Mouse (Mus musculus) neural tube, embryonic 14.5 days (tissue): Measurements from ENCODE around the gene Pitpnm2. TPM values are rescaled to one million over a fixed set of nuclear protein-coding genes. Genes with fewer than 3 reads are reported as not detected.

Experiments
- ATAC-seq: fragments of 200-750 bp; cut with Nextera tagmentation; 2 replicates; pipeline ENCODE4 v1.8.0; 2017; ENCODE audit warnings: low read depth, mild to moderate bottlenecking, moderate TSS enrichment, moderate library complexity
- H3K27ac ChIP-seq: fragments of 300-500 bp; sonication (generic); 2 replicates; pipeline ENCODE4 v1.5.1; 2014; ENCODE audit warnings: low read depth, mild to moderate bottlenecking, control low read depth, low read length, moderate library complexity, mixed read lengths
- H3K27me3 ChIP-seq: fragments of 300-500 bp; sonication (generic); 2 replicates; pipeline ENCODE4 v1.6.1; 2014; ENCODE audit warnings: low read length; ENCODE audit not compliant: control insufficient read depth, insufficient read depth
- H3K36me3 ChIP-seq: fragments of 300-500 bp; sonication (generic); 2 replicates; pipeline ENCODE4 v1.6.1; 2014; ENCODE audit warnings: low read length, mixed read lengths; ENCODE audit not compliant: control insufficient read depth, insufficient read depth
- H3K4me1 ChIP-seq: fragments of 300-500 bp; sonication (generic); 2 replicates; pipeline ENCODE4 v1.6.1; 2014; ENCODE audit warnings: low read length; ENCODE audit not compliant: control insufficient read depth, insufficient read depth
- H3K4me2 ChIP-seq: fragments of 300-500 bp; sonication (generic); 2 replicates; pipeline ENCODE4 v1.6.1; 2014; ENCODE audit warnings: mild to moderate bottlenecking, low read depth, low read length, control low read depth
- H3K4me3 ChIP-seq: fragments of 300-500 bp; sonication (generic); 2 replicates; pipeline ENCODE4 v1.5.1; 2014; ENCODE audit warnings: low read depth, low read length, control low read depth, mixed read lengths
- H3K9ac ChIP-seq: fragments of 300-500 bp; sonication (generic); replicated peaks from 2 replicates; pipeline ENCODE4 v1.6.1; 2014; ENCODE audit warnings: low read depth, mild to moderate bottlenecking, control low read depth, low read length, mixed read lengths
- H3K9me3 ChIP-seq: fragments of 300-500 bp; sonication (generic); 2 replicates; pipeline ENCODE4 v1.6.1; 2016; ENCODE audit warnings: low read length; ENCODE audit not compliant: control insufficient read depth
- WGBS: fragments of 180-500 bp; shearing (Covaris S2); extraction: QIAGEN DNeasy Blood & Tissue Kit; methylation state at CpG from one replicate; pipeline ENCODE4 v1.1.7; 2014; 5-methylcytosine and 5-hydroxymethylcytosine counted together
- polyA plus RNA-seq: library from polyadenylated mRNA; unstranded; fragments of >200 nt; fragmentation: Nextera tagmentation; extraction: Ambion mirVana; gene quantifications from 2 replicates; pipeline ENCODE4 v1.2.1, GENCODE M21; 2014

Gene Pitpnm2
- polyA plus RNA-seq, 1 experiment from 2014 or later, result 14.3 TPM

DNA sequence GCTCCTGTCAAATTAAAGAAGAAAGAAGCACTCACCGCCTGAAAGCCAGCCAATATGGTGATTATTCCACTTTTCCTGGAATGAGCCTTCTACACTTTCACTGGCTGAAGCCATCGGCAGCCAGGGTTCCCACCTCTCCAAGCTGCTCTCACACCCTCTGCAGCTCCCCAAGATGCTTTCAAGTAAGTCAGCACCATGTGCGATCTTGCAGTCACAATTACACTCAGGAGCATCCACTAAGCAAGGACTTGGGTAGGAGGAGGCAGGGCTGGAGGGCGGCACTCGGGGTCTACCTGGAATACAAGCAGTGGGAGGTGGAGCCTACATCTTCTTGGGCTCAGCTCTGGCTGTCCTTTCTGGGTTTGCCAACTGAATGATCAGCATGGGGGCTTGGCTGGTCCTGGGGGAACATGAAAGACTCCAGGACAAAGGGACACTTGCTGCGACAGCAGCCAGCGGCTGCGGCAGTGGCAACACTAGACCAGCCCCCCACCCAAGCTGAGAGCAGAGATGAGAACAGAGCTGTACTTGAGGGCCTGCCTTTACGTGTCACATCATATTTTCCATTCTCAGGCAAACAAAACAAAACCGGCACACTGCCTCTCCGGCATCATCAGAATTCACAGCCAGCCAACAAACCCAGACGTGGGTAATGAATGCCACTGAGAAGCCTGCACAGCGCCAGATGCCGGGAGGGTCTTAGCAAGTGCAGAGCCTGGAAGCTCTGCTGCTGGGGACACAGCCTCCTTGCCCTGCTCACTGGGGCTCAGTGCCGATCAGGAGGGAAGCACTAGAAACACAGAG is 64.5 kb downstream of the Pitpnm2 start:
- peak; percentile 42; the same call in 1 of the 2 replicates for ATAC-seq
- H3K9ac ChIP-seq, result peak overlapping the region; percentile 41; the same call in 1 of the 2 replicates
- 7% methylated on average over 15 of the region's 15 CpGs for WGBS
- peak overlapping the region; percentile 66 for H3K27ac ChIP-seq
- H3K27me3 ChIP-seq, result no peaks in the 10 kb centered on the region
- peak overlapping the region; percentile 56 for H3K4me2 ChIP-seq
- H3K4me3 ChIP-seq, result peak overlapping the region; percentile 28
- H3K4me1 ChIP-seq, result peaks cover 48% of the 10 kb centered on the region
- no peaks in the 10 kb centered on the region for H3K9me3 ChIP-seq
- no peaks in the 10 kb centered on the region for H3K36me3 ChIP-seq

DNA sequence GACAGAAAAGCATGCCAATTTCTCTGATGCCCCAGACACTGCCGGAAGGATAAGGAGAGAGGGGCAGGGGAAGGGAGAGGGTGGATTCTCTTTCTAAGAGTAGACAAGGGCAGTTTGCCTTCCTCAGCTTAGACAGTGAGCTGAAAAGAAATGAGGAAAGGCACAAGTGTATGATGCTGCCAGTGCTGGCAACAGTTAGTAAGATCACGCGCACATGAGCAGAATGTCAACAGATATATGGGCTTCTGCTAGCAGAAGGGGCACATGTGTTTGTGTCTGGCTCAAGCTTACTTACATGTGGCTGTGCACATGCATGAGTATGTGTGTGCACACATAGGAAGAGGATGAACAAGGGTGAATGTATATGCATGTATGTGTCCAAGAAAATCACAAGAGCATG is 65.4 kb downstream of the Pitpnm2 start:
- WGBS, result 55% methylated on average over 3 of the region's 3 CpGs
- peak overlapping the region; percentile 26; the same call in 1 of the 2 replicates for H3K9ac ChIP-seq
- peaks cover 48% of the 10 kb centered on the region for H3K4me1 ChIP-seq
- ATAC-seq, result no peak
- H3K27me3 ChIP-seq, result no peaks in the 10 kb centered on the region
- no peaks in the 10 kb centered on the region for H3K9me3 ChIP-seq
- peak overlapping the region; percentile 66; the same call in 1 of the 2 replicates for H3K27ac ChIP-seq
- no peaks in the 10 kb centered on the region for H3K36me3 ChIP-seq
- H3K4me2 ChIP-seq, result peak overlapping the region; percentile 56
- peak overlapping the region; percentile 28 for H3K4me3 ChIP-seq

- WGBS, result 84% methylated on average over 7 of the region's 7 CpGs
Observed at GRCm38 (mm10) chr5:124182642-124183041, 66.9 kb downstream of the Pitpnm2 start.

GRCm38 (mm10) chr5:124182097-124182496 is 67.5 kb downstream of the Pitpnm2 start:
- H3K4me3 ChIP-seq, result no peak overlapping the region
- H3K4me2 ChIP-seq, result no peak overlapping the region; the same call in 1 of the 2 replicates
- no peak overlapping the region for H3K27ac ChIP-seq
- H3K36me3 ChIP-seq, result no peaks in the 10 kb centered on the region
- ATAC-seq, result no peak
- H3K4me1 ChIP-seq, result peaks cover 36% of the 10 kb centered on the region
- no peaks in the 10 kb centered on the region for H3K9me3 ChIP-seq
- 91% methylated on average over 5 of the region's 5 CpGs for WGBS
- H3K9ac ChIP-seq, result no peak overlapping the region
- no peaks in the 10 kb centered on the region for H3K27me3 ChIP-seq

More at GRCm38 (mm10) chr5:124182642-124183041, 66.9 kb downstream of the Pitpnm2 start:
- Histone ChIP-seq H3K36me3 (no peaks in the 10 kb centered on the region), H3K4me1 (peaks cover 42% of the 10 kb centered on the region), H3K4me3 (no peak overlapping the region), H3K27ac (no peak overlapping the region), H3K9ac (no peak overlapping the region), H3K9me3 (no peaks in the 10 kb centered on the region), H3K27me3 (no peaks in the 10 kb centered on the region), H3K4me2 (no peak overlapping the region)
- no peak for ATAC-seq

GRCm38 (mm10) chr5:124180500-124181167 is 68.9 kb downstream of the Pitpnm2 start:
- H3K9ac ChIP-seq, result no peak overlapping the region
- peaks cover 23% of the 10 kb centered on the region for H3K4me1 ChIP-seq
- no peaks in the 10 kb centered on the region for H3K27me3 ChIP-seq
- H3K27ac ChIP-seq, result no peak overlapping the region
- 76% methylated on average over 12 of the region's 12 CpGs for WGBS
- no peak overlapping the region for H3K4me2 ChIP-seq
- no peaks in the 10 kb centered on the region for H3K9me3 ChIP-seq
- H3K4me3 ChIP-seq, result no peak overlapping the region
- H3K36me3 ChIP-seq, result no peaks in the 10 kb centered on the region
- no peak for ATAC-seq

- ATAC-seq, result no peak
- Histone ChIP-seq H3K9ac (no peak overlapping the region), H3K4me3 (no peak overlapping the region), H3K36me3 (no peaks in the 10 kb centered on the region), H3K4me1 (peaks cover 10% of the 10 kb centered on the region), H3K4me2 (no peak overlapping the region), H3K9me3 (no peaks in the 10 kb centered on the region), H3K27ac (no peak overlapping the region), H3K27me3 (no peaks in the 10 kb centered on the region)
- 90% methylated on average over 4 of the region's 4 CpGs for WGBS
Observed at GRCm38 (mm10) chr5:124179411-124179810, 70.1 kb downstream of the Pitpnm2 start.

- H3K4me1 ChIP-seq, result no peaks in the 10 kb centered on the region
- ATAC-seq, result peak; percentile 81
- H3K4me2 ChIP-seq, result no peak overlapping the region
- H3K36me3 ChIP-seq, result no peaks in the 10 kb centered on the region
- no peak overlapping the region for H3K4me3 ChIP-seq
- H3K27ac ChIP-seq, result peak overlapping the region; percentile 39
- H3K9me3 ChIP-seq, result no peaks in the 10 kb centered on the region
- H3K27me3 ChIP-seq, result no peaks in the 10 kb centered on the region
- whole genome bisulfite sequencing, result 8% methylated on average over 7 of the region's 7 CpGs
- no peak overlapping the region for H3K9ac ChIP-seq
Observed at GRCm38 (mm10) chr5:124176726-124177132, 72.8 kb downstream of the Pitpnm2 start.

DNA sequence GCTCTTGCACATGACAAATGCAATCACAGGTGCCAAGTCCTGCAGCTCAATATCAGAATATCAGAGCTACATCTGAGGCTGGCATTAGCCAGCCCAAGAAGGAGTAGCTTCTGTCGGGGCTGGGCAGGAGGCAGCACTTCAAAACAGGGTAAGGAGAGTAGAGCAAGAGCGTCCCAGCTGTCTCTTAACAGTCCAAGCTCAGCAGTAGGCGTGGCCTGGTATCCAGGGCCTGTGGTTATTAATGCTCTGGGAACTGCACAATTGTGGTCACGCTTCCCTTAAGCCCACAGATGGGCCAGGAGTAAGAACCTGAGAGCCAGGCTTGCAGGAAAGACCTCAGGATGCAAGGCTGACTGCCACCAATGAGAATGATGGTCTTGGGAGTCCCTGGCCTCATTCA is 74.4 kb downstream of the Pitpnm2 start:
- Histone ChIP-seq H3K4me1 (no peaks in the 10 kb centered on the region), H3K9me3 (no peaks in the 10 kb centered on the region), H3K4me2 (no peak overlapping the region), H3K9ac (no peak overlapping the region), H3K36me3 (no peaks in the 10 kb centered on the region), H3K4me3 (no peak overlapping the region), H3K27ac (no peak overlapping the region), H3K27me3 (no peaks in the 10 kb centered on the region)
- peak; percentile 50; the same call in 1 of the 2 replicates for ATAC-seq
- WGBS, result 11% methylated on average over 4 of the region's 4 CpGs
